Mouse (Mus musculus) olfactory bulb, adult 2 months (tissue): ENCODE measurements at regions not wholly inside any gene's neighbourhood (a gene's known extent, or its start where the extent isn't known, plus 50 kb on each side); places are given as distances from the start of the nearest gene placed in this dataset.

Experiments used
- CTCF ChIP-seq: fragments of 200-500 bp; IDR thresholded peaks from 2 replicates; pipeline ENCODE4 v1.5.1; 2012; ENCODE audit warnings: low read depth, mild to moderate bottlenecking, low read length, moderate library complexity; ENCODE audit not compliant: insufficient read depth
- POLR2A ChIP-seq: fragments of 200-500 bp; IDR thresholded peaks from 2 replicates; pipeline ENCODE4 v1.6.1; 2012; ENCODE audit warnings: mild to moderate bottlenecking, low read depth, low read length, moderate library complexity; ENCODE audit not compliant: insufficient read depth

DNA sequence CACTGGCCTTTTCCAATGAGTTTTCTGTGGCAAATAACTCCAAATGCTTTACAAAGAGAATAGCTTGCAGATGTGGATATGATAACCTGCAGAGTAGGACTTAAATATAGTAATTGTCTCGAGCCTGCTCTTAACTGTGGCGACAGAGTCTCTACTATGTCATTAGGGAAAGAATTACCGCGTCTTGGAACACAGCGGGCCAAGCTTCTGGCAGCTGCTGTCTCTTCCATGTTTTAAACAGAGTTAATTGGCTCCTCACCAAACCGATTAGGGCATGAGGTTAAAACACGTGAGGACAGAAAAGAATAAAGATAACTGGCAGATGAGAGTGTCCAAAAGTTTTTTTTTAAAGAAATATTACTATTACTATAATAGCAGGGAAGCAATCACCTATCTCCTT lies 134.2 kb upstream of the Pik3r1 start:
- no peak for TF ChIP-seq CTCF
- no peak for TF ChIP-seq POLR2A
